Mouse (Mus musculus) heart, adult 8-10 months (tissue): ENCODE measurements around the gene Tenm2. TPM values are rescaled to one million over a fixed set of nuclear protein-coding genes. Genes with fewer than 3 reads are reported as not detected.

Experiments used
- DNase-seq: peaks from one replicate; pipeline ENCODE4 v3.0.0; 2022; ENCODE audit warnings: low spot score
- total RNA-seq, 4 experiments: library from RNA; stranded (reverse); gene quantifications; 2 replicates each; pipeline ENCODE4 v1.2.4; 2022

Gene Tenm2
- total RNA-seq, 4 experiments from 2014 or later: 0.12 to 0.35 (median 0.27) TPM

DNA sequence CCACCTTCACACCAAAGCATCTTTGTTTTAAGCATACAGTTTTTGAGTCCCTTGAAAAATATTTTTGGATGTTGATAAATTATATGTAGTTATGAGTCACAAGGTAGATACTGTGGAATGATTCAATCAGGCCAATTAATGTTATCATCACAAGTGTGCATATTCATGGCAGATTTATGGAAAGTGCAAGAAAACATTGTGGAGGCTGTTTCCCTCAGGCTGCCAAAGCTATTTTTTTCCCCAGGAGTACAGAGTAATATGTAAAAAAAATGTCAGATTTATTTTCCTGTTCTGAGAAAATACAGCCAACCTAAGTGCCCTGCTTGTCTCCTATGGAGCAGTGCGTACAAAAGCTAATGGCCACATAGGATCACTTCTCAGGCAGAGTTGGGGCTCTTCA lies 882.5 kb downstream of the Tenm2 start:
- DNase-seq: no peak

DNA sequence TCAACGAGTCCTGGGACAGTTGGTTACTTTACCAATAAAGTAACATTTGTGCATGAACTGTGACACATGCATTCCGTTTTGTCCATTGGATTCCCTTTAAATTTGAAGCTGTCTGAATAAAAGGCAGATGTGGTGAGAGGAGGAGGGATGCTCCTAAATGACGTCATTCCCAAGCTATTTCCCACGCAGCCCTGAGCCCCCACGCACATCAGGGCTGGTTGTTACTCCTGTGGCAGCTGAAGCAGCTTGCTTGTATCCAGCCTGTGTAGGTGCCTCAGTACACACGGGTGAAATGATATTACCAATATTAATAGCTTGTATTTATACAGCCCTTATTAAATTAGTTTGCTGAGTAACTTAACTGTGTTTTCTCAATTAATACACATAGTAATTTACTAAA lies 884.0 kb downstream of the Tenm2 start:
- no peak for DNase-seq

DNA sequence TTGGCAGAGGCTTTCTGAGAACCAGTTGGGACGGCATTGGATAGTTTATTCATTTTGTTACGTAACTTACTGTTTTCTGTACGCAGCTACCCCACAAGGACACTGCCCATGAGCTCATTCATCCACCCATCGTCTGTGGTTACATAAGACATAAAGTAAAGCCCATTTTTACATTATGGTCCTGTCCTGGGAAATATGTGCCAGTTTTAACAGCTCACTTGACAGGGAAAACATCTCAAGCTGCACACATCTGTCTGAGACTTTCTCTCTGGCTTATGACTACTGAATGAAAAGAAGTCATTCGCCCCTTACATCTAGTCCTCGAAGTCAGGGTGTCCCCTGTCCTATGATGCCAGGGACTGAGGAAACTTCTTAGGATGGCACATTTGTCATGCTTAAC lies 884.4 kb downstream of the Tenm2 start:
- DNase-seq: no peak

- DNase-seq: no peak
Measured at GRCm38 (mm10) chr11:36350264-36350663, 885.5 kb downstream of the Tenm2 start.

- no peak for DNase-seq
Measured at GRCm38 (mm10) chr11:36349856-36350255, 885.9 kb downstream of the Tenm2 start.

DNA sequence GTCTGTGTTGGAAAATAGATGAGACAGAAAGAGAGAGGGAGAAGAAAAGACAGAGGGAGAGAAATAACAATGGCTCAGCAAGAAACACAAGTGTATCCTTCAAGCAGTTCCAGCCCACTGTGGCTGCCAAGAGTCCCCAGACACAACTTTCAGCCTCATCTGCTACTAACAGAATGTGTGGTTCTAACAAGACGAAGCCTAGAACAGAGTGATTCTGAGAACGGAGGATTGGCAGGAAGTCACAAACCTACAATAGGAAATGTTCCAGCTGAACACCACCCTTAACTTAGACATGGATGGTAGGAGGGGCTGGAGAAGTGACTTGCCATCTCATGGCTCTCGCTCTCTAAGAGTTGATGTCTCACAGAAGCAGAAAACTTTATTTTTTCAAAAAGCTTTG lies 894.0 kb downstream of the Tenm2 start:
- no peak for DNase-seq

GRCm38 (mm10) chr11:36338424-36338823 lies 897.3 kb downstream of the Tenm2 start:
- no peak for DNase-seq

DNA sequence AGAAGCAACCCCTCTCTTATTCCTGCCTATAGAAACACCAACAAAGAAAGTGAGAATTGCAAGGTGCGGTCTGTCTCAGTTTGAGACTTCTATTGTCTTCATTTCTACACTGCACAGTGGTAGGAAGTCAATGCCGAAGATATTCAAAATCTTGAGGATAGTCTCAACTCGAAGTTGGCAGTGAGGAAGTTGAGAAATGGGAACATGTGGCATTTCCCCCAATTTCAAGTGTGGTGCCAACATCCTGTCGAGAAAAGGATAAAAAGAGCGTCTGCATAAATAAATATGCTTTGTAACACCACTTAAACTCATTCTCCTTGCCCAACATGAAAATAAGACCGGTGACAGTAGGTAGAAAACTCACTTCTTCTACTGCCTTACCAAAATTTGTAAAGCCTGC lies 898.7 kb downstream of the Tenm2 start:
- DNase-seq: no peak

DNA sequence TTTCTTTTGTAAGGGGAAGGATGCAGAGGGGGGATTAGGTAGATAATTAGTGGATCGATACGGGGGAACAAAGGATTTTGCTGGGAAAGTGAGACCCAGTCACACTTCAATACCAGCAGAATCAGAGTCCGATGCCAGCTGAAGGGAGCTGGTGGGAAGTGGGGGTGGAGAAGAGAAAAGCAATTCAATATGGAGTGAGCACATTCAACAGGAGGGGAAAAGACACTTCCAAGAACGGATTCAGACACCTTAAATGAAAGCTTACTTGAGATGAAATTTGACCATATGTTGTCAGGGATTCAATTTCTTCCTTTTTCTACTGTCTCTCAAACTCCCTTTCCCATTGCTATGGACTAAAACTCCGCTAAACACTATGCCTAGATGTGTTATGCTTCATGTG lies 900.6 kb downstream of the Tenm2 start:
- no peak for DNase-seq

- DNase-seq: no peak
Measured at GRCm38 (mm10) chr11:36334100-36334735, 901.5 kb downstream of the Tenm2 start.

GRCm38 (mm10) chr11:36332222-36332621 lies 903.5 kb downstream of the Tenm2 start:
- DNase-seq: no peak

DNA sequence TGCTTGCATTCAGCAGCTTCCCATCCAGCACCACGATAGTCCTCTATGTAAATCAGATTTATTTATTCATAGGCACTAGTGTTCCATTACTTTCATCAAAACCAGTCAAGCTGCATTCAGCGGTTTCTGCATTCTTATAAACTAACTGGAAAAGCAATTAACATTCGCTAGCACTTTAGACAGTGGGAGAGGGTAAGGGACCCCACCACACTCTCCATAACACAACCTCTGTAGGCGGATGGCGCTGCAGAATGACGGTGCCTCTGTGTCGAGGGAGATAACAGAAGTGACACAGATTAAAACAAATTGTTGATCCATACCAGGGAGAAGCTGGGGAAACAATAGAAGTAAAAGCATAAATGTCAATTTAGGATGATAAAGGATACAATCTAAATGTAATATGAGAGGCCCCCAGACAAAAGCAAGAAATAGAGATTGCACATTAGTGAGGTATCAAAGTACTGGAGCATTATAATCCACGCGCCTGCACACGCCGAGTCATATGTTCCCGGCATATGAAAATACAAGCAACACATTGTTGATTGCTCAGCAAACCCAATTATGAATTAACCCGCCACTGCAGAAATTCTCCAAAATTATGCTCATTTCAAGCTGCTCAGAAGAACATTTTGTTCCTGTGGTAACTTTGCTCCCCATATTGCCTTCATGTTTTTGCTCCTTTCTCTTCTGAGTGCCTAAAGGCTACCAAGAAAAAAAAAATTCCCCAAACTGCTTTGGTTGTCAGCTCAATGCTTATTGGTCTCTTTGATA lies 904.2 kb downstream of the Tenm2 start:
- no peak for DNase-seq

- no peak for DNase-seq
Measured at GRCm38 (mm10) chr11:36327243-36327642, 908.5 kb downstream of the Tenm2 start.

DNA sequence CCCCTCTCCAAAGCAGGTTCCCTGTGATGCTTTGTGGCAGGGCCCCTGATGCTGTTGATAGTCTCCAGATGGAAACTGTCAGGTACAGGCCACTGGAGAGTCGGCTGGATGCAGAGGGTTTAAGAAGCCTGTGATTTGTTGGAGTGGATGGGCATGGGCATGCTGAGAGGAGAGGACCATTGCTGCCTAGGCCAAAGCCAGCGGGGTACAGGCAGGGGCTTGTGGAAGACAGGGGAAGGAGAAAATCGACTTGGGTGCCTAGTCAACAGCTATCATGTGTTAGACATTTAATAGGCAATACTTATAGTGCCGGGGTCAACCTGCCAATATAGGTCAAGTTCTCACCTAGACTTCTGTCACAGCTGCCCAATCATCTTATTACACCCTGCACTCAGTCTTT lies 926.4 kb downstream of the Tenm2 start:
- no peak for DNase-seq

- DNase-seq: no peak
Measured at GRCm38 (mm10) chr11:36307276-36307675, 928.5 kb downstream of the Tenm2 start.

GRCm38 (mm10) chr11:36305348-36305950 lies 930.3 kb downstream of the Tenm2 start:
- DNase-seq: no peak

GRCm38 (mm10) chr11:36302913-36303371 lies 932.8 kb downstream of the Tenm2 start:
- DNase-seq: no peak

GRCm38 (mm10) chr11:36302096-36302495 lies 933.7 kb downstream of the Tenm2 start:
- DNase-seq: no peak

- no peak for DNase-seq
Measured at GRCm38 (mm10) chr11:36296568-36296967, 939.2 kb downstream of the Tenm2 start.

GRCm38 (mm10) chr11:36292206-36292605 lies 943.6 kb downstream of the Tenm2 start:
- no peak for DNase-seq

GRCm38 (mm10) chr11:36286246-36286645 lies 949.5 kb downstream of the Tenm2 start:
- DNase-seq: no peak

DNA sequence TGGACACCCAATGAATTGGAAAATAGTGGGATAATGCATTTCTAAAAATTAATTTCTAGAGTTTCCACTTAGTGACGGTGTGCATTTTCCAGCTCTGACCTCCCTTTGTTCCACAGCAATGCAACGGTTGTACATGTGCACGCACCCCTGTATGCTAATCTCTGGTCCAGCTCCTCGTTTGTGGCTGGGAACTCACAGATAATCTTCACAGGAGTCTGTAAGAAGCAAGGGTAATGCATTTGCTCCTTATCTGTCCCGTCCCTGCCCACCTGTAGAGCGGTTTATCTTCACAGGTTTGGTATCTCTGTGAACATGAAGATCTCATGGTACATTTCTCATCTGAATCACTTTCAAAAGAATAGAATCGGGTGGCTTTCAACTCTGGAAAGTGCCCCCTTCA lies 955.2 kb downstream of the Tenm2 start:
- DNase-seq: no peak

GRCm38 (mm10) chr11:36277903-36278215 lies 957.9 kb downstream of the Tenm2 start:
- DNase-seq: no peak
